Mouse (Mus musculus): ENCODE data around the gene Hdac7. TPM values are rescaled to one million over a fixed set of nuclear protein-coding genes. Genes with fewer than 3 reads are reported as not detected.

The Hdac7 gene
- polyA plus RNA-seq, 1 experiment from 2014 or later, result 20.4 TPM

Other genes with a start within 250 kb of the Hdac7 start
- gene Rpap3, start 138.7 kb downstream of the Hdac7 start, polyA plus RNA-seq (2015; fragmentation: Nextera tagmentation; extraction: Ambion mirVana), result 16.8 and 18.7 TPM in 2 replicates
- gene Endou, start 113.2 kb downstream of the Hdac7 start, polyA plus RNA-seq (2015; fragmentation: Nextera tagmentation; extraction: Ambion mirVana), result 0.86 and 3.5 TPM in 2 replicates
- 20.0 and 24.0 TPM in 2 replicates for gene Rapgef3, start 76.5 kb downstream of the Hdac7 start, polyA plus RNA-seq (2015; fragmentation: Nextera tagmentation; extraction: Ambion mirVana)
- 64.3 and 76.8 TPM in 2 replicates for gene Slc48a1, start 66.0 kb downstream of the Hdac7 start, polyA plus RNA-seq (2015; fragmentation: Nextera tagmentation; extraction: Ambion mirVana)
- 1.2 and 1.3 TPM in 2 replicates for gene Vdr, start 66.1 kb upstream of the Hdac7 start, polyA plus RNA-seq (2015; fragmentation: Nextera tagmentation; extraction: Ambion mirVana)
- 31.9 and 40.5 TPM in 2 replicates for gene Tmem106c, start 119.7 kb upstream of the Hdac7 start, polyA plus RNA-seq (2015; fragmentation: Nextera tagmentation; extraction: Ambion mirVana)
- gene Col2a1, start 160.2 kb upstream of the Hdac7 start, polyA plus RNA-seq (2015; fragmentation: Nextera tagmentation; extraction: Ambion mirVana), result 8.3 and 35.1 TPM in 2 replicates
- 119 and 127 TPM in 2 replicates for gene Pfkm, start 248.1 kb upstream of the Hdac7 start, polyA plus RNA-seq (2015; fragmentation: Nextera tagmentation; extraction: Ambion mirVana)
- gene Senp1, start 249.2 kb upstream of the Hdac7 start, polyA plus RNA-seq (2015; fragmentation: Nextera tagmentation; extraction: Ambion mirVana), result 16.7 and 19.0 TPM in 2 replicates